Mouse (Mus musculus) kidney, adult 2 months (tissue): Measurements from ENCODE around the gene Eml3. TPM values are rescaled to one million over a fixed set of nuclear protein-coding genes. Genes with fewer than 3 reads are reported as not detected.

Experiments used
- DNase-seq: peaks from one replicate; pipeline ENCODE4 v3.0.0; 2021
- H3K27ac ChIP-seq: fragments of 200-500 bp; 2 replicates; pipeline ENCODE4 v1.5.1; 2012; ENCODE audit warnings: low read depth, low read length, control low read depth, inconsistent platforms; ENCODE audit not compliant: insufficient read depth
- H3K27me3 ChIP-seq: fragments of 200-500 bp; replicated peaks from 2 replicates; pipeline ENCODE4 v1.6.1; 2012; ENCODE audit warnings: mild to moderate bottlenecking, moderate library complexity, low read length, inconsistent platforms; ENCODE audit not compliant: control insufficient read depth, insufficient read depth
- H3K36me3 ChIP-seq: fragments of 200-500 bp; 2 replicates; pipeline ENCODE4 v1.6.1; 2012; ENCODE audit warnings: mild to moderate bottlenecking, moderate library complexity, low read length, inconsistent platforms; ENCODE audit not compliant: control insufficient read depth, insufficient read depth
- H3K4me1 ChIP-seq: fragments of 200-500 bp; 2 replicates; pipeline ENCODE4 v1.6.1; 2011; ENCODE audit warnings: low read length; ENCODE audit not compliant: control insufficient read depth, insufficient read depth
- H3K4me3 ChIP-seq: fragments of 200-500 bp; 2 replicates; pipeline ENCODE4 v1.5.1; 2011; ENCODE audit warnings: mild to moderate bottlenecking, low read depth, low read length, control low read depth; ENCODE audit not compliant: insufficient read depth
- CTCF ChIP-seq: fragments of 200-500 bp; conservative IDR thresholded peaks from 2 replicates; pipeline ENCODE4 v1.5.1; 2011; ENCODE audit warnings: low read depth, mild to moderate bottlenecking, control low read depth, low read length, moderate library complexity, mixed read lengths; ENCODE audit not compliant: insufficient read depth, insufficient read length
- POLR2A ChIP-seq: fragments of 200-500 bp; IDR thresholded peaks from one replicate; pipeline ENCODE4 v1.6.1; 2011; ENCODE audit warnings: low read depth, low read length, control low read depth
- WGBS: fragments of 180-500 bp; shearing (Covaris S2); methylation state at CpG from one replicate; pipeline ENCODE4 v1.1.7; 2018; 5-methylcytosine and 5-hydroxymethylcytosine counted together
- polyA plus RNA-seq: library from polyadenylated mRNA; depleted of rRNA; stranded (reverse); fragments of >200 nt; gene quantifications from 2 replicates; pipeline ENCODE4 v1.2.3, GENCODE M21; 2012

The Eml3 gene
- polyA plus RNA-seq, 1 experiment, result 35.7 TPM

DNA sequence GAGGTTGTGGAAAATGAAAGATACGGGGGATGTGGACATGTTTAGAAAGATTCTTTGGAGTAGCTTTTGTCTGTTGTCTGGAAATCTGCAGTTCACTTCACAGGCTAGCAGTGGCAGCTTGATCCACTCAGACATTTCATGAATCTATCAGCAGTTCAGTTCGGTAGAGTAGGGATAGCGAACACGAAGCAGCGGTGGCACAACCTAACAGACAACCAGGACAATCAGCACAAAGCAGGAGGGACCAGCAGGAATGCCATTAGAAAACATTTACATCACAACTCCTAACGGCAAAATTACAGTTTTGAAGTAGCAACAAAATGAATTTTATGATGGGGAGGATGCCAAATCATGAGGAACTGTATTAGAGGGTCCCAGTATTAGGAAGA, 9.7 kb upstream of the Eml3 start:
- TF ChIP-seq POLR2A (no peak), CTCF (no peak)
- WGBS, result 55% methylated on average over 6 of the region's 6 CpGs
- no peak for DNase-seq
- Histone ChIP-seq H3K4me3 (no peak overlapping the region), H3K36me3 (peaks cover 1% of the 10 kb centered on the region), H3K27ac (peak overlapping the region; percentile 92), H3K27me3 (no peaks in the 10 kb centered on the region), H3K4me1 (peaks cover 11% of the 10 kb centered on the region)

DNA sequence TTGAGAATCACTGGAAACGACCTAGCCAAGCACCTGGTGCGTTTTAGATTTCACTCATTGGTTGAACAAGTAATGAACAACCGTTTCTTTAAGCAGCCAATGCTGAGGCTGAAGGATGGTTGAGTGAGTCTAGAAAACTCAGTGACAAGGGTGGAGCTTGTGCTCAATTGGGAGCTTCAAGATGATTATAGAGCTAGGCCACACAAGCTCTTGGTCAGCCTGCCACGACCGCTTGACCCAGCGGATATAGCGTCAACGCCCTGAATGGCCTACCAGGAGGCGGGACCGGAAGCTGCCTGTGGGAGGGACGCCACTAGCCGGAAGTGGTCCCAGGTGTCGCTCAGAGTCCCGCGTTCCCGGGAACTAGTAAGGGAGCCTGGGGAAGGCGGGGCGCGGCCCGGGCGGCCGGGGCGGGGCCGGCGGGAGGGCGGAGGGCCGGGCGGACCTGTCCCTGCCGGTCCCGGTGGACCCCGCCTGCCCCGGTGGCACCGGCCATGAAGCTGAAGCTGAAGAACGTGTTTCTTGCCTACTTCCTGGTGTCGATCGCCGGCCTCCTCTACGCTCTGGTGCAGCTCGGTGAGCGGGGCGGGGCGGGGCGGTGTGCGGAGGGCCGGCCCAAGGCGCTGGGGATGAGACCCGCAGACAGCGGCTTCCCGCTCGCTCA, 9.1 kb upstream of the Eml3 start, which contains the start of gene B3gat3:
B3gat3 (plus strand) TSS at position 302 of the 664 bp plus-strand sequence.
- Histone ChIP-seq H3K27ac (peak within 1 kb of the TSS; percentile 92), H3K4me1 (peaks cover 11% of the 10 kb centered on the region), H3K4me3 (peak within 1 kb of the TSS; percentile 78), H3K36me3 (peaks cover 1% of the 10 kb centered on the region; the same call in 1 of the 2 replicates), H3K27me3 (no peaks in the 10 kb centered on the region)
- DNase-seq, result peak; percentile 98
- TF ChIP-seq CTCF, result no peak
- peak; percentile 89 for TF ChIP-seq POLR2A
- under 1% methylated on average over 50 of the region's 50 CpGs for WGBS

DNA sequence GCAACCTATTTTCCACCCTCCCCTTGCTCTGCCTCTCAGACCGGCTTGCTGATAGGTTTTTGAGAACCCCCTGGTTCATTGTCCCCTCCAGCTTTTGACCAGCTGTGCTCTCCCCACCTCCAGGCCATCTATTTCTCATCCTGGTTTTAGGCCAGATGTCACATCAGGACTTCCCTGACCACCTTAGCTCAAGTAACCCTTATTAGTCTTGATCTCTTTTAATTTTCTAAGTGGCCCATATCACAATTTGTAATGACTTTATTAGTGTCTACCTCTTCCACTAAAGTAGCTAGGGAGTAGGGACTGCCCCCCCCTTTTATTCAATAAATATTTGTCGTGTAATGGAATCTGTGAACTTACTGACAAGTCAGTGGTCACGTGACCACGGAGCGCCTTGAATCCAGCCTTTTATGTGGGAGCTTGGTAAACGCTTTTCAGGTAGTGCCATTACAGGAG, 8.5 kb upstream of the Eml3 start:
- no peaks in the 10 kb centered on the region for H3K27me3 ChIP-seq
- peaks cover 11% of the 10 kb centered on the region for H3K4me1 ChIP-seq
- WGBS, result 1% methylated on average over 6 of the region's 6 CpGs
- peak overlapping the region; percentile 78 for H3K4me3 ChIP-seq
- peak; percentile 67 for DNase-seq
- no peaks in the 10 kb centered on the region for H3K36me3 ChIP-seq
- TF ChIP-seq POLR2A (no peak), CTCF (no peak)
- H3K27ac ChIP-seq, result peak overlapping the region; percentile 62

DNA sequence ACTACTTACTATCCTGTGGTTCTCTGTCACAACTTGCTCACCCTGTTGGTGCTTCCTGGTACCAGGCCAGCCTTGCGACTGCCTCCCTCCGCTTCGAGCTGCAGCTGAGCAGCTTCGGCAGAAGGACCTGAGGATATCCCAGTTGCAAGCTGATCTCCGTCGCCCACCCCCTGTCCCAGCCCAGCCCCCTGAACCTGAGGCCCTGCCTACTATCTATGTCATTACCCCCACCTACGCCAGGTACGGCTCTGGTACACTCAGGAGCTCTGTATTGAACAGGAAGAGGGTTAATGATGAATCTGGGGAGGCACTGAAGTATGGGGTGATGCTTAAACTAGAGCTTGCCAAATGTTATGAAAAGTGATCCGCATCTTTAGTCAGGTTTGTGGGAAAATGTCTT, 7.6 kb upstream of the Eml3 start:
- 70% methylated on average over 9 of the region's 9 CpGs for WGBS
- no peaks in the 10 kb centered on the region for H3K27me3 ChIP-seq
- TF ChIP-seq CTCF, result no peak
- no peak for TF ChIP-seq POLR2A
- DNase-seq, result no peak
- no peaks in the 10 kb centered on the region; the same call in 1 of the 2 replicates for H3K36me3 ChIP-seq
- peaks cover 11% of the 10 kb centered on the region for H3K4me1 ChIP-seq
- no peak overlapping the region for H3K4me3 ChIP-seq
- no peak overlapping the region for H3K27ac ChIP-seq

DNA sequence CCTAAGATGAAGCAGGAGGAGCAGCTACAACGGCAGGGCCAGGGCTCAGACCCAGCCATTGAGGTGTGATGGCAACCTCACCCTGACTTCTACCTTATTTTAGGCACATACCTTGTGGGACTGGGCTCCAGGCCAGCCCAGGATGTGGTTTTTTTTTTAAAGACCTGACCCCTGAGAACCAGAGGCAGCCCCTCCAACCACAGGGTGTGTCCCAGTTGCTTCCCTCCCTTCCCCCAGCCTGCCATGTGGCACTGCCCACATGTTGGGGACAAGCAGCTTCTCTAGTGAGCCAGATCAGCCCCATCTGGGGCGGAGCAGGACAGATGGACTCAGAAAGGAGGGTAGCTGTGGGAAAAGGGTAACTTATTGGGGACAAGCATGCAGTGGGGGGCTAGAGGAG, 2.6 kb upstream of the Eml3 start:
- WGBS, result 79% methylated on average over 2 of the region's 2 CpGs

DNA sequence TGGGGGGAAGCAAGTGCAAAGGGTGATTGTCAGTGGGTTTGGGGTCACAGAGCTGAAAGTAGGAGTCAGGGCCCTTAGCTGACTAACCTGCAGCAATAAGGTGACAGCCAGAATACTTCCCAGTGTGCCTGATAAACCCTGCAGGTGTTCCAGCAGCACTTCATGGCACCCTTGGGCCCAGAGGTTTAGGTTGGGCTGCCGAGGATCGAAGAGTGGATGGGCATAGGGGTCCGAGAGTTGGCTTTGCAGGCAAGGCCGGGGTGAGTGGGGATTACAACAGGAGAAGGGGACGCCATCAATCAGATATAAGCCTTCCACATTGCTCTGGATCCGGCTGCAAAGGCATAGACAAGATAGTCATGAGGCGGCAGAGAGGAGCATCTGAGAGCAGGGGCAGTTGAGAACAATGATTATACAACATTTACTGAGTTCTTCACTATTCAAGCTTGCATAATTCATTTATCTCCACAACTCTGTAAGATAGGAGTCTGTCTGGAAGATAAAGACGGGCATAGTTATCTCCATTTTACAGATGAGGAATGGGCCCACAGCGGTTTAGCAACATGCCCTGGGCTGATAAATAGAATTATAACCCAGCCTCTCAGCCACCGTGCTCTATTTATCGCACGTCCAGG, 1.3 kb upstream of the Eml3 start:
- no peak overlapping the region for H3K27ac ChIP-seq
- H3K27me3 ChIP-seq, result no peaks in the 10 kb centered on the region
- 94% methylated on average over 12 of the region's 12 CpGs for WGBS
- H3K4me1 ChIP-seq, result no peaks in the 10 kb centered on the region
- TF ChIP-seq POLR2A (no peak), CTCF (no peak)
- no peak overlapping the region for H3K4me3 ChIP-seq
- H3K36me3 ChIP-seq, result no peaks in the 10 kb centered on the region; the same call in none of the 2 replicates
- no peak for DNase-seq

More for the DNA sequence above, 2.6 kb upstream of the Eml3 start:
- TF ChIP-seq CTCF (no peak), POLR2A (no peak)
- Histone ChIP-seq H3K36me3 (no peaks in the 10 kb centered on the region; the same call in none of the 2 replicates), H3K27me3 (no peaks in the 10 kb centered on the region), H3K4me3 (no peak overlapping the region), H3K27ac (no peak overlapping the region), H3K4me1 (peaks cover under 1% of the 10 kb centered on the region; the same call in 1 of the 2 replicates)
- DNase-seq, result no peak

DNA sequence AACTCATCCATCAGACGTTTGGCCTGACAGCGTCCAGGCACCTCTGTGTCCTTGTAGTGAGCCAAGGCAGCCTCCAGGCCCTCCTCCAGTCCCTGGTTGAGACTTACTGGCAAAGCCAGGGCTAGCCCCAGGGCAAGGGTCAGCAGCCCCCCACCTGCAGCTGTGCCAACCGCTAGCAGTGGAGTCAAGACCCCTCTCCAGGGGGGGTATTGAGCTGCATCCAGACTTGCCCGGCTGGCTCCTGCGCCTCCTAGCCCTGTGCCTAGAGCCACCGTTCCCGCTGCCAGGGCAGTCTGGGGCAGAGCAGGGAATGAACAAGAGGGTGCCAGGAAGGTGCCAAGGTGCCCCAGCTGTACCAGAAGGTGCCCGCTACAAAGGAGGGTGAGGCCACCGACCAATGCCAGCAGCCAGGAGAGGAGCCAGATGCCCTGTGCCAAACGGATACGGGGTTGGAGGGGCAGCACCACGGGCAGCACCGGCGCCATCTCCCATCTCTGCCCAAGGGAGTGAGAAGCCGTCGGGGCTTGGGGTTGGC, 596 bp upstream of the Eml3 start:
- WGBS, result 24% methylated on average over 16 of the region's 16 CpGs
- Histone ChIP-seq H3K36me3 (no peaks in the 10 kb centered on the region; the same call in none of the 2 replicates), H3K4me1 (no peaks in the 10 kb centered on the region), H3K27ac (peak overlapping the region; percentile 76), H3K4me3 (peak overlapping the region; percentile 64), H3K27me3 (no peaks in the 10 kb centered on the region)
- peak; percentile 10 for DNase-seq
- TF ChIP-seq CTCF (no peak), POLR2A (no peak)
